Comparison of ENCODE assay signal across 12 mouse cellular contexts in the genomic region with DNA sequence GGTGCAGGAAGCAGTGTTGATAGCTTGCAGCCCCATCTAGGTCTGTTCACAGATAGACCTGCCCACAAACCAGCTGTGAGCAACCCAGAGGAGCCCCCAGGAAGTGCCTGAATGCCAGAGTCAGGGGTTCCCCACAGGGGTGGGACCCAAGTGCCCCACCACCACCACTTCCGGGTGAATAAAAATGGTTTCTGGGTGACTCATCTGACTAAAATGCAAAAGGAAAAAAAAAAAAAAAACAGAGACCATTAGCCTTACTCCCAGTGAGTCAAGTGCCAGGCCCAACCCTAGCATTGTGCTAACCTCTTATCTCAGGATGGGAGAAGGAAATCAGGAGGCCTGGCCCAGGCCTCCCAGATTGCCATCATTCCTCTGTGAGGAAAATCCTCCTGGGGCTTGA. TPM values are rescaled to one million over a fixed set of nuclear protein-coding genes. Genes with fewer than 3 reads are reported as not detected.
DNase-seq lines count a peak whose midpoint lies in the region; ATAC-seq and TF ChIP-seq lines count a peak whose summit lies in the region.
"Had no signal": no experiment of that assay in that cellular context is flagged by ENCODE, and none has a peak within 500 bp of the region (broad histone marks: within the 10 kb centered on the region; RNA-seq: fewer than 3 reads in every experiment).

No protein-coding gene starts in this region.

- H3K36me3 ChIP-seq in forebrain, postnatal 0 days (ENCODE audit: insufficient read depth): peaks cover 21% of the 10 kb centered on the region
- H3K36me3 ChIP-seq in midbrain, postnatal 0 days (ENCODE audit: insufficient read depth, low read length): peaks cover 21% of the 10 kb centered on the region

- TF ChIP-seq CTCF in layer of hippocampus, adult 2 months (conservative IDR thresholded peaks at IDR 0.05): no peak
- no peak for TF ChIP-seq CTCF in forebrain, postnatal 0 days (IDR thresholded peaks at IDR 0.05; ENCODE audit: low read depth)
- no peak for TF ChIP-seq CTCF in midbrain, postnatal 0 days (IDR thresholded peaks at IDR 0.05)

- no peak overlapping the region for H3K9ac ChIP-seq in forebrain, postnatal 0 days
- H3K9ac ChIP-seq in midbrain, postnatal 0 days (replicated peaks; ENCODE audit: low read length, poor library complexity, severe bottlenecking): no peak overlapping the region

- H3K4me3 ChIP-seq in layer of hippocampus, adult 2 months: no peak overlapping the region
- no peak overlapping the region for H3K4me3 ChIP-seq in forebrain, postnatal 0 days (ENCODE audit: low read depth, low read length)
- no peak overlapping the region for H3K4me3 ChIP-seq in midbrain, postnatal 0 days (ENCODE audit: low read depth, low read length)

- WGBS in forebrain, postnatal 0 days: 78% methylated on average over 1 of the region's 1 CpGs
- 60% methylated on average over 1 of the region's 1 CpGs for WGBS in midbrain, postnatal 0 days

- no peaks in the 10 kb centered on the region for H3K4me1 ChIP-seq in forebrain, postnatal 0 days (ENCODE audit: insufficient read depth)
- no peaks in the 10 kb centered on the region for H3K4me1 ChIP-seq in midbrain, postnatal 0 days (ENCODE audit: insufficient read depth, low read length)

- H3K27me3 ChIP-seq in forebrain, postnatal 0 days (ENCODE audit: insufficient read depth, low read length): no peaks in the 10 kb centered on the region
- H3K27me3 ChIP-seq in midbrain, postnatal 0 days (ENCODE audit: insufficient read depth, low read length): no peaks in the 10 kb centered on the region

- ATAC-seq in forebrain, postnatal 0 days: no peak
- no peak for ATAC-seq in midbrain, postnatal 0 days (ENCODE audit: low FRiP score)

- no peak overlapping the region for H3K4me2 ChIP-seq in forebrain, postnatal 0 days (ENCODE audit: low read depth)
- no peak overlapping the region for H3K4me2 ChIP-seq in midbrain, postnatal 0 days (ENCODE audit: low read depth, low read length, poor library complexity, severe bottlenecking)

- no peak for DNase-seq in layer of hippocampus, adult 2 months (ENCODE audit: low spot score in 2 of 2)
- DNase-seq in layer of hippocampus, postnatal 25 days (ENCODE audit: extremely low spot score in 1 of 2, low spot score in 1 of 2): no peak
- DNase-seq in heart, adult 9 months (ENCODE audit: low spot score in 2 of 2): peak; percentile 47 to 65
- peak; percentile 33 for DNase-seq in lung, postnatal 10 days
- peak; percentile 72 to 81 for DNase-seq in thymus, postnatal 10 days (ENCODE audit: low spot score in 2 of 2)
- no peak for DNase-seq in layer of hippocampus, adult 18-20 months (ENCODE audit: low spot score in 2 of 2)
- no peak for DNase-seq in forebrain, postnatal 0 days
- DNase-seq in midbrain, postnatal 0 days (ENCODE audit: low spot score): no peak
- DNase-seq: cerebellum, adult 18-20 months; layer of hippocampus, adult 9-11 months had no signal

- no peaks in the 10 kb centered on the region for H3K9me3 ChIP-seq in forebrain, postnatal 0 days (ENCODE audit: low read length)
- no peaks in the 10 kb centered on the region for H3K9me3 ChIP-seq in midbrain, postnatal 0 days (ENCODE audit: low read length)

- peak overlapping the region; percentile 32; the same call in 1 of the 2 replicates for H3K27ac ChIP-seq in layer of hippocampus, adult 2 months
- no peak overlapping the region for H3K27ac ChIP-seq in forebrain, postnatal 0 days (ENCODE audit: low read depth, low read length)
- no peak overlapping the region for H3K27ac ChIP-seq in midbrain, postnatal 0 days (ENCODE audit: low read depth, low read length)

RNA-seq across cellular contexts. Expression of a gene that starts 21.5 kb away (rescaled TPM):
- total RNA-seq in layer of hippocampus, adult 2 months (2021): 10 to 100 TPM; 70.5 to 76.2 TPM
- total RNA-seq in layer of hippocampus, postnatal 25 days (2021): 100 to 1,000 TPM; 160 to 197 TPM
- total RNA-seq in layer of hippocampus, adult 18-20 months (2021): 10 to 100 TPM; 52.5 to 66.4 TPM
- 12.7 and 14.0 TPM in 2 replicates for total RNA-seq in forebrain, postnatal 0 days (2014; rRNA removed)
- polyA plus RNA-seq in forebrain, postnatal 0 days (2015; fragmentation: Nextera tagmentation; extraction: Ambion mirVana): 7.0 and 10.1 TPM in 2 replicates
- total RNA-seq in midbrain, postnatal 0 days (2014; rRNA removed): 25.9 and 26.1 TPM in 2 replicates
- 13.4 and 15.5 TPM in 2 replicates for polyA plus RNA-seq in midbrain, postnatal 0 days (2015; fragmentation: Nextera tagmentation; extraction: Ambion mirVana)
- total RNA-seq: MEL had no signal

RNA-seq across cellular contexts. Expression of a gene that starts 26.7 kb away (rescaled TPM):
- not detected for total RNA-seq in layer of hippocampus, adult 2 months (2021)
- total RNA-seq in layer of hippocampus, postnatal 25 days (2021): not detected
- not detected for total RNA-seq in layer of hippocampus, adult 18-20 months (2021)
- total RNA-seq in forebrain, postnatal 0 days (2014; rRNA removed): not detected in 2 replicates
- 0.11 and 0.14 TPM in 2 replicates for polyA plus RNA-seq in forebrain, postnatal 0 days (2015; fragmentation: Nextera tagmentation; extraction: Ambion mirVana)
- total RNA-seq in midbrain, postnatal 0 days (2014; rRNA removed): not detected in 2 replicates
- 0.27 and 0.42 TPM in 2 replicates for polyA plus RNA-seq in midbrain, postnatal 0 days (2015; fragmentation: Nextera tagmentation; extraction: Ambion mirVana)
- total RNA-seq: MEL had no signal
- polyA plus RNA-seq: small intestine, adult 2 months had no signal

Comparison
In these comparisons a context has a peak if more than half of its experiments do, and no peak if none do; other contexts are left out.
1. DNase-seq: peak in heart, adult 9 months (2 of 2), lung, postnatal 10 days (single experiment) and thymus, postnatal 10 days (2 of 2); none in layer of hippocampus, adult 2 months (0 of 2), layer of hippocampus, postnatal 25 days (0 of 2), layer of hippocampus, adult 18-20 months (0 of 2), forebrain, postnatal 0 days (single experiment) and midbrain, postnatal 0 days (single experiment).